Mouse (Mus musculus) megakaryocyte, embryonic 14.5 days (primary cell): ENCODE results near the gene Nploc4. TPM values are rescaled to one million over a fixed set of nuclear protein-coding genes. Genes with fewer than 3 reads are reported as not detected.

ENCODE experiments used
- H3K27me3 ChIP-seq: replicated peaks from 2 replicates; pipeline ENCODE3; 2012; ENCODE audit warnings: inconsistent platforms
- H3K36me3 ChIP-seq: replicated peaks from 2 replicates; pipeline ENCODE3; 2012; ENCODE audit warnings: low read length, inconsistent platforms, mixed read lengths
- H3K4me1 ChIP-seq: 2 replicates; pipeline ENCODE4 v1.6.1; 2012; ENCODE audit warnings: inconsistent platforms
- H3K4me3 ChIP-seq: replicated peaks from 2 replicates; pipeline ENCODE3; 2012; ENCODE audit warnings: moderate library complexity, mild to moderate bottlenecking, inconsistent platforms
- H3K9me3 ChIP-seq: 2 replicates; pipeline ENCODE4 v1.6.1; 2012; ENCODE audit warnings: inconsistent platforms
- FLI1 ChIP-seq: IDR thresholded peaks from 2 replicates; pipeline ENCODE4 v1.6.1; 2012; ENCODE audit warnings: low read length, inconsistent platforms, mixed read lengths
- GATA1 ChIP-seq: IDR thresholded peaks from 3 replicates; pipeline ENCODE4 v1.6.1; 2012; ENCODE audit warnings: mixed read lengths, low read length, inconsistent platforms, borderline replicate concordance
- polyA plus RNA-seq: library from polyadenylated mRNA; stranded (reverse); fragments of >175 nt; gene quantifications from 2 replicates; pipeline ENCODE4 v1.2.3, GENCODE M21; 2012; ENCODE audit warnings: low replicate concordance; ENCODE audit not compliant: insufficient read depth

Nploc4 gene
- polyA plus RNA-seq, 1 experiment = 56.7 TPM

- Histone ChIP-seq H3K4me1 (peaks cover 79% of the 10 kb centered on the region), H3K4me3 (no peak overlapping the region), H3K9me3 (no peaks in the 10 kb centered on the region), H3K27me3 (peaks cover 46% of the 10 kb centered on the region), H3K36me3 (peaks cover 7% of the 10 kb centered on the region)
- TF ChIP-seq FLI1 (no peak), GATA1 (no peak)
Measured at GRCm38 (mm10) chr11:120362891-120363290, 74.6 kb downstream of the Nploc4 start.

GRCm38 (mm10) chr11:120361295-120361694 lies 76.2 kb downstream of the Nploc4 start, which contains the start of gene Fscn2:
Gene Fscn2, plus strand, starts transcription at chr11:120361534.
- TF ChIP-seq GATA1 (no peak), FLI1 (no peak)
- H3K4me3 ChIP-seq = peak within 1 kb of the TSS; percentile 21
- peaks cover 80% of the 10 kb centered on the region for H3K4me1 ChIP-seq
- no peaks in the 10 kb centered on the region for H3K9me3 ChIP-seq
- no peaks in the 10 kb centered on the region for H3K36me3 ChIP-seq
- peaks cover 45% of the 10 kb centered on the region for H3K27me3 ChIP-seq

- Histone ChIP-seq H3K36me3 (no peaks in the 10 kb centered on the region), H3K4me1 (peaks cover 80% of the 10 kb centered on the region), H3K4me3 (peak overlapping the region; percentile 21), H3K9me3 (no peaks in the 10 kb centered on the region), H3K27me3 (peaks cover 44% of the 10 kb centered on the region)
- TF ChIP-seq GATA1 (no peak), FLI1 (no peak)
Measured at GRCm38 (mm10) chr11:120360755-120361154, 76.8 kb downstream of the Nploc4 start.

- H3K9me3 ChIP-seq = no peaks in the 10 kb centered on the region
- no peak overlapping the region for H3K4me3 ChIP-seq
- peaks cover 80% of the 10 kb centered on the region for H3K4me1 ChIP-seq
- peaks cover 41% of the 10 kb centered on the region for H3K27me3 ChIP-seq
- TF ChIP-seq FLI1 = no peak
- no peak for TF ChIP-seq GATA1
- H3K36me3 ChIP-seq = no peaks in the 10 kb centered on the region
Measured at GRCm38 (mm10) chr11:120360062-120360461, 77.4 kb downstream of the Nploc4 start.

DNA sequence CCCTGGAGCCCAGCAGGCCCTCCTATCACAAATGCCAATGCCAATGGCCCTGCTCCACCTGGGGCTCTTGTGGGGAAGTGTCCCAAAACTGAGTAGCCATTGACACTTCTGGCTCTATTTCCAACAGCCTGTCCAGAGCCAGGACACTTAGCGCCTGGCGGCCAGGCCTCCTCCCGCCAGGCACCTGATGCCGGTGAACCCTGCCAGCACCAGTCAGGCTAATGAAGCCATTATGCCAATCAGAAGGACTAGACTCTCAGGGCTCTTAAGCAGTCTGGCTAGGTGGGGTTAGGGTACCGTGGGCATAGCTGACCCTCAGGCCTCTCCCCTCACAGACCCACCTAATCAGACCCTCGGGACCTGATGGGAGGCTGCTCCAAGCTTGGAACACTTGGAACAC lies 78.1 kb downstream of the Nploc4 start:
- peaks cover 83% of the 10 kb centered on the region for H3K4me1 ChIP-seq
- H3K36me3 ChIP-seq = no peaks in the 10 kb centered on the region
- no peaks in the 10 kb centered on the region for H3K9me3 ChIP-seq
- peaks cover 36% of the 10 kb centered on the region for H3K27me3 ChIP-seq
- H3K4me3 ChIP-seq = no peak overlapping the region
- TF ChIP-seq FLI1 = no peak
- TF ChIP-seq GATA1 = no peak

DNA sequence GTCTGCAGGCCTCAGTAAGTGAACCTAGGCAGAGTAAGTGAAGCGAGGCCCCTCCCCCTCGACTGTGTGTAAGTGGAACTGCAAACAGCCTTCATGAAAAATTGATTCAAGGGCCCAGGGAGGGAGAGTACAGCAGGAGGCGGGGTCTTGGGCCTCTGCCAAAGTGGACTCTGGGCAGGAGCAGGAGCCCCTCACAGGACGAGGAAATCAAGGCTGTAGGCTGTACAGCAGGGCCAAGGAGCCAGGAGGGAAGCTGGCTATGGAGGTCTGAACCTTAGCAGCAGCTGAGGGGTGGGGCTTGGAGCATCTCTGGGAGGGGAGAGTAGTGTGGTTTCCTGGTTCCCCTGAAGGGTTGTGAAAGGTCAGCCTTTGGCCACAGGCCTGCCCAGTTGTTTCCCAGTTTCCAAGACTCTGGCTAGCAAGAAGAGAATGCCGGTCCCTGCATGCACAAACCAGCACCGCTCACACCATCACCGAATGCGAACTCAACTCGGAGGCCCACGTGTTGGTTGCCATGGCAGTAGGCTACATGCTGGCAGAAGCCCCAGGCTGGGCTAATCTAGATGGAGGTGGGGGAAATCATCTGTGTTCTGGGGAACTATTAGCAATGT lies 79.6 kb downstream of the Nploc4 start:
- Histone ChIP-seq H3K9me3 (no peaks in the 10 kb centered on the region), H3K4me3 (peak overlapping the region; percentile 38), H3K36me3 (no peaks in the 10 kb centered on the region), H3K4me1 (peaks cover 93% of the 10 kb centered on the region), H3K27me3 (peaks cover 29% of the 10 kb centered on the region)
- TF ChIP-seq GATA1 (no peak), FLI1 (no peak)

DNA sequence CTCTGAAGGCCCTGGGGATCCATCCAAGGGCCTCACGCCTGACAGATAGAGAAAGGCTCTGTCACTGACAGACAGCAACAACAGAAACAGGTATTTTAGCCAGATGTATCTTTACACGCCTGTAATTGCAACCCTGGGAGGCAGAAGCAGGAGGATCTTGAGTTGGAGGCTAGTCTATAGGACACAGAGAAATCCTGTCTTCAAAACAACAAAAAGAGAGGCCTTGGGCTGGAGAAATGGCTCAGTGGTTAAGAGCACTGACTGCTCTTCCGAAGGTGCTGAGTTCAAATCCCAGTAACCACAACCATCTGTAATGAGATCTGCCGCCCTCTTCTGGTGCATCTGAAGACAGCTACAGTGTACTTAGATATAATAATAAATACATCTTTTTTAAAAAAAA lies 80.6 kb downstream of the Nploc4 start:
- Histone ChIP-seq H3K27me3 (peaks cover 21% of the 10 kb centered on the region), H3K4me1 (peaks cover 96% of the 10 kb centered on the region), H3K9me3 (no peaks in the 10 kb centered on the region), H3K4me3 (no peak overlapping the region), H3K36me3 (peaks cover 1% of the 10 kb centered on the region)
- TF ChIP-seq GATA1 = no peak
- no peak for TF ChIP-seq FLI1

GRCm38 (mm10) chr11:120356319-120356840 lies 81.1 kb downstream of the Nploc4 start:
- no peak for TF ChIP-seq FLI1
- TF ChIP-seq GATA1 = no peak
- Histone ChIP-seq H3K27me3 (peaks cover 16% of the 10 kb centered on the region), H3K4me1 (peaks cover 99% of the 10 kb centered on the region), H3K4me3 (peak overlapping the region; percentile 53), H3K36me3 (peaks cover 6% of the 10 kb centered on the region), H3K9me3 (no peaks in the 10 kb centered on the region)

GRCm38 (mm10) chr11:120355277-120356039 lies 82.0 kb downstream of the Nploc4 start:
- peak overlapping the region; percentile 76 for H3K4me3 ChIP-seq
- H3K27me3 ChIP-seq = peaks cover 7% of the 10 kb centered on the region
- peaks cover 99% of the 10 kb centered on the region for H3K4me1 ChIP-seq
- no peak for TF ChIP-seq FLI1
- no peak for TF ChIP-seq GATA1
- H3K36me3 ChIP-seq = peaks cover 14% of the 10 kb centered on the region
- no peaks in the 10 kb centered on the region for H3K9me3 ChIP-seq
